Mouse (Mus musculus): ENCODE data around the gene 1700047I17Rik2. TPM values are rescaled to one million over a fixed set of nuclear protein-coding genes. Genes with fewer than 3 reads are reported as not detected.
"Not testable (repeated sequence)": the region's sequence is repeated elsewhere in the genome, so short reads cannot be mapped to it uniquely, and the experiment has no call there.

Gene 1700047I17Rik2
- polyA plus RNA-seq (2012; rRNA removed) (not detected in 2 replicates), polyA plus RNA-seq (2014; fragmentation: Nextera tagmentation; extraction: Ambion mirVana) (not detected in 2 replicates)

- ATAC-seq (ENCODE audit: insufficient read depth): peak; percentile 96
- not testable (repeated sequence) for DNase-seq (ENCODE audit: low read depth in 3 of 3, low spot score in 3 of 3); H3K36me3 ChIP-seq (replicated peaks; ENCODE audit: control insufficient read depth, insufficient read depth, low read depth); H3K27ac ChIP-seq; H3K9ac ChIP-seq (replicated peaks); H3K27me3 ChIP-seq (ENCODE audit: control insufficient read depth, insufficient read depth, low read length); H3K4me2 ChIP-seq (ENCODE audit: low read depth); H3K4me1 ChIP-seq (replicated peaks; ENCODE audit: control insufficient read depth in 2 of 2, insufficient read depth in 2 of 2, low read length in 1 of 2); H3K4me3 ChIP-seq (ENCODE audit: insufficient read depth in 1 of 2, low read depth in 2 of 2, low read length in 2 of 2); H3K9me3 ChIP-seq (ENCODE audit: control insufficient read depth, low read length)
- WGBS (ENCODE audit: insufficient replicate concordance): no CpG with 5 or more reads among the region's 40 CpGs
Measured at GRCm38 (mm10) chr12:55199306-55199705, at the start of gene 1700047I17Rik2. 1700047I17Rik2 (plus strand) TSS chr12:55199592.

DNA sequence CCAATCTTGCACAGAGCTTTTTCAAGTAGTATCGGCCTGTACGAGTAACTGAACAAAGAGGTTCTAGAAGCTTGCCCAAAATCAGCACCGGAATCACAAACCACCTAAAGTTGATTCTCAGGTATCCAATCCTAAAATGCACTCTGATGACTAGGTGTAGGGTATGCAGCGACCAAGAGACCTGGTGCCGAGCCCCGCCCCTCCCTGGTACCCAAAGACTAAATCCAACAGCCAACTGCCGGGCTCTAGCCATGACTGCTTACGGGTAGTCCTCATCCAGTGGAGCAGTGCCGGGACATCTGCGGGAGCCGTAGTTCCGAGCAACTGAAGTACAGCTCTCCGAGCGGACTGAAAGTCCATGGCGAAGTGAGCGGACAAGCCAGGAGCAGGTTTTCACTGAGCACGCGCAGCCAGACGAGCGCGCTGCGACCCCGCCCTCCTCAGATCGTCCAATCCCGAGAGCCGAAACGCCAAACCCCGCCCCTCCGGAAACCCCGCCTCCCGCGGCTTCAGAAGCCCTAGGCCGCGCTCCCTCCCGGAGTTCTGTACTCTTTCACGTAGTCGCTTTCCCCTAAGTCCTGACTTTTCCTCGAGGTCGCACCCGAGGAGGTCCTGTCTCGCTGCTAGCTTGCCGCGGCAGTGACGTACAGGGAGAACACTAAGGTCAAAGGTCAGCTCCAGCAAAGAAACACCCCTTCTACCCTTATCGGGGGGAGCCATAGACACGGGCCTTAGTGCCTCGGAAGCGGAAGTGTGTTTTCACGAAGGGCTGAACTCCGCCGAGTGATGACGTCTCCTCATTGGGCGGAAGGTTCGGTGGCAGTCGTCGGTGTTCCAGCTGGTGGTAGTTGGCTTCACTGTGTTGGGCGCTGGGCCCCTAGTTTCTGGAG lies 44.6 kb upstream of the 1700047I17Rik2 start, which contains the start of gene Srp54b:
TSS of gene Srp54b (plus strand) at position 546 of the 890 bp plus-strand sequence.
- H3K9me3 ChIP-seq (ENCODE audit: control insufficient read depth, low read length); H3K4me2 ChIP-seq (ENCODE audit: low read depth); H3K4me1 ChIP-seq (replicated peaks; ENCODE audit: control insufficient read depth in 2 of 2, insufficient read depth in 2 of 2, low read length in 1 of 2); H3K36me3 ChIP-seq (replicated peaks; ENCODE audit: control insufficient read depth, insufficient read depth, low read depth); H3K27me3 ChIP-seq (ENCODE audit: control insufficient read depth, insufficient read depth, low read length); DNase-seq (ENCODE audit: low read depth in 3 of 3, low spot score in 3 of 3); H3K27ac ChIP-seq: not testable (repeated sequence)
- Histone ChIP-seq H3K9ac (replicated peaks) (peak within 1 kb of the TSS; percentile 57; the same call in 1 of the 2 replicates), H3K4me3 (ENCODE audit: insufficient read depth in 1 of 2, low read depth in 2 of 2, low read length in 2 of 2) (peak within 1 kb of the TSS in 1 of 2 experiments; percentile 52; a peak in 2 of 4 replicates)
- no CpG with 5 or more reads among the region's 57 CpGs for WGBS (ENCODE audit: insufficient replicate concordance)
- ATAC-seq (ENCODE audit: insufficient read depth): peak; percentile 96

DNA sequence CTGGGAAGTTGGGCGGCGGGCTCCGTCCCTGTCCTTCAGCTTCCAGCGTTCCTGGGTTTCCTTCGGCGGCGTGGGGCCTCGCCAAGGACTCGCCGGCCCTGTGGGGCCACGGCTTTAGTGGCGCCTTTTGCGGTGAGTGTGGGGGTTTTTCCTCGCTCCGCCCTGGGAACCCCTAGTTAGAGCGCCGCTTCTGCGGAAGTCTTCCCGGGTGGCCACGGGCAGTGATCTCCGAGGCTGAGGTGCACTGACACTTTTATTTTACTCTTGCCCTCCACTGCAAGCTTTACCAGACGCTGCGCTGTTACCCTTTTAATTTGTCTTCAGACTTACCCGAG lies 44.0 kb upstream of the 1700047I17Rik2 start:
- peak overlapping the region; percentile 57; the same call in 1 of the 2 replicates for H3K9ac ChIP-seq (replicated peaks)
- H3K27me3 ChIP-seq (ENCODE audit: control insufficient read depth, insufficient read depth, low read length); H3K9me3 ChIP-seq (ENCODE audit: control insufficient read depth, low read length); H3K4me1 ChIP-seq (replicated peaks; ENCODE audit: control insufficient read depth in 2 of 2, insufficient read depth in 2 of 2, low read length in 1 of 2); H3K36me3 ChIP-seq (replicated peaks; ENCODE audit: control insufficient read depth, insufficient read depth, low read depth); DNase-seq (ENCODE audit: low read depth in 3 of 3, low spot score in 3 of 3); H3K27ac ChIP-seq; H3K4me2 ChIP-seq (ENCODE audit: low read depth): not testable (repeated sequence)
- WGBS (ENCODE audit: insufficient replicate concordance): 1% methylated on average over 8 of the region's 24 CpGs
- peak; percentile 40 for ATAC-seq (ENCODE audit: insufficient read depth)
- H3K4me3 ChIP-seq (ENCODE audit: insufficient read depth in 1 of 2, low read depth in 2 of 2, low read length in 2 of 2): peak overlapping the region in 1 of 2 experiments; percentile 52; a peak in 2 of 4 replicates

GRCm38 (mm10) chr12:55167034-55167557 lies 32.3 kb upstream of the 1700047I17Rik2 start:
- H3K36me3 ChIP-seq (replicated peaks; ENCODE audit: control insufficient read depth, insufficient read depth, low read depth); H3K9me3 ChIP-seq (ENCODE audit: control insufficient read depth, low read length); H3K27me3 ChIP-seq (ENCODE audit: control insufficient read depth, insufficient read depth, low read length); H3K9ac ChIP-seq (replicated peaks); H3K4me3 ChIP-seq (ENCODE audit: insufficient read depth in 1 of 2, low read depth in 2 of 2, low read length in 2 of 2); H3K27ac ChIP-seq; H3K4me2 ChIP-seq (ENCODE audit: low read depth); ATAC-seq (ENCODE audit: insufficient read depth); H3K4me1 ChIP-seq (replicated peaks; ENCODE audit: control insufficient read depth in 2 of 2, insufficient read depth in 2 of 2, low read length in 1 of 2); DNase-seq (ENCODE audit: low read depth in 3 of 3, low spot score in 3 of 3): not testable (repeated sequence)
- WGBS (ENCODE audit: insufficient replicate concordance): no CpG with 5 or more reads among the region's 7 CpGs

DNA sequence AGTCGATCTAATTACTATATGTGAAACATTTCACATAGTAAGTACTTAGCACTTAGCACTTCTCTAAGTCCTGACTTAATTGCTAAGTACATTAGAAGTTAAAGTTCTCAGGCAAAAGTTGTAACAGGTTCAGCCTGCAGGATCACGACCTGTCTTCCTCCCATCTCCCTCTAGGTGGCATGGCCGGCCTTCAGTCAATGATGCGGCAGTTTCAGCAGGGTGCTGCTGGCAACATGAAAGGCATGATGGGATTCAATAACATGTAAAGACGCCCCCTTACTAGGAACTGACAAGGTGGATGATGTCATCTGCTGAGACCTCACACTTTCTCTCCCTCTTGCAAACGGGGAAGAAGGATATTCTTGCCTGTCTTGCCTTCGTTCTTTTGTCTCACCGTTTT lies 11.7 kb upstream of the 1700047I17Rik2 start:
- H3K9ac ChIP-seq (replicated peaks); H3K4me1 ChIP-seq (replicated peaks; ENCODE audit: control insufficient read depth in 2 of 2, insufficient read depth in 2 of 2, low read length in 1 of 2); H3K27me3 ChIP-seq (ENCODE audit: control insufficient read depth, insufficient read depth, low read length); H3K27ac ChIP-seq; H3K4me2 ChIP-seq (ENCODE audit: low read depth); H3K9me3 ChIP-seq (ENCODE audit: control insufficient read depth, low read length); H3K36me3 ChIP-seq (replicated peaks; ENCODE audit: control insufficient read depth, insufficient read depth, low read depth); H3K4me3 ChIP-seq (ENCODE audit: insufficient read depth in 1 of 2, low read depth in 2 of 2, low read length in 2 of 2); ATAC-seq (ENCODE audit: insufficient read depth); DNase-seq (ENCODE audit: low read depth in 3 of 3, low spot score in 3 of 3): not testable (repeated sequence)
- WGBS (ENCODE audit: insufficient replicate concordance): no CpG with 5 or more reads among the region's 8 CpGs

- WGBS (ENCODE audit: insufficient replicate concordance): no CpG with 5 or more reads among the region's 5 CpGs
- not testable (repeated sequence) for H3K27ac ChIP-seq; H3K4me2 ChIP-seq (ENCODE audit: low read depth); H3K9ac ChIP-seq (replicated peaks); H3K9me3 ChIP-seq (ENCODE audit: control insufficient read depth, low read length); H3K36me3 ChIP-seq (replicated peaks; ENCODE audit: control insufficient read depth, insufficient read depth, low read depth); H3K27me3 ChIP-seq (ENCODE audit: control insufficient read depth, insufficient read depth, low read length); DNase-seq (ENCODE audit: low read depth in 3 of 3, low spot score in 3 of 3); H3K4me1 ChIP-seq (replicated peaks; ENCODE audit: control insufficient read depth in 2 of 2, insufficient read depth in 2 of 2, low read length in 1 of 2); ATAC-seq (ENCODE audit: insufficient read depth); H3K4me3 ChIP-seq (ENCODE audit: insufficient read depth in 1 of 2, low read depth in 2 of 2, low read length in 2 of 2)
Measured at GRCm38 (mm10) chr12:55189127-55189526, 10.3 kb upstream of the 1700047I17Rik2 start.

DNA sequence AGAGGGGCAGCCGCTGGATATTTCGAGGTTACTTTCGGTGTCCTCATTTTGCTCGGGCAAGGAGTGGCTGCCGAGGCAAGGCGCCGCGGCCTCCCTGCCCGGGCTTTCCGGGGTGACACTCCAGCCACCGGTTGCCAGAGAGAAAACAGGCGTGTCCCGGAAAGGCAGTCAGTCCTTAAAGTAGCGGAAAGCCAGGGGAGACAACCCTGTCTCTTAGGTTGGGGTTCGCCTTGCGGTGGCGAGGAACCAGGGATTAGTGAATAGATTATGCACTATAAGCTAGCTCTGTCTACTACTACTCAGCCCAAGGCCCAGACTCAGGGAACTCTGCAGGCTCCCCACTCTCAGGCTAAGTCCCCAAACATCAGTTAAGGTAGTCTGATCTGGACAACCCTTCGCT lies 407 bp downstream of the 1700047I17Rik2 start:
- H3K27me3 ChIP-seq (ENCODE audit: control insufficient read depth, insufficient read depth, low read length); H3K4me3 ChIP-seq (ENCODE audit: insufficient read depth in 1 of 2, low read depth in 2 of 2, low read length in 2 of 2); H3K9ac ChIP-seq (replicated peaks); H3K36me3 ChIP-seq (replicated peaks; ENCODE audit: control insufficient read depth, insufficient read depth, low read depth); H3K9me3 ChIP-seq (ENCODE audit: control insufficient read depth, low read length); H3K4me1 ChIP-seq (replicated peaks; ENCODE audit: control insufficient read depth in 2 of 2, insufficient read depth in 2 of 2, low read length in 1 of 2); H3K4me2 ChIP-seq (ENCODE audit: low read depth); H3K27ac ChIP-seq; DNase-seq (ENCODE audit: low read depth in 3 of 3, low spot score in 3 of 3): not testable (repeated sequence)
- ATAC-seq (ENCODE audit: insufficient read depth): peak; percentile 82
- WGBS (ENCODE audit: insufficient replicate concordance): no CpG with 5 or more reads among the region's 18 CpGs

DNA sequence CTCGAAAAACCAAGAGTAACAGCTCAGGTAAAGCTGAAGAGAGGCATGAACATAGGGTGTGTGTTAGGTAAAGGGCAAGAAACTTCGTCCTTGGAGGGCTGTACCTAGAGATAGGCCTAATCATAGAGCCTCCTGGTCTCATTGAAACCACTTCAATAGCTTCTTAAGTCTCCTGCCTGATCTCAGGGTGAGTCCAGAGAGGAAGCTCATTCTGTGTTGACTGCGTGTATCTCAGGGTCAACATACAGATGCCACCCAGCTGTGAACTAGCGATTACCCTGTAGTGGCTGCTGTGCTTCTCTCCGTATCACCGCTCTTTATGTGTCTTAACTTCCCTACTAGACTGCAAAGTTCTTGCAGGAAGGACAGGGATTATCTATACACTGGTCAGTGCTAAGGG lies 13.6 kb downstream of the 1700047I17Rik2 start:
- not testable (repeated sequence) for H3K9ac ChIP-seq (replicated peaks); H3K4me3 ChIP-seq (ENCODE audit: insufficient read depth in 1 of 2, low read depth in 2 of 2, low read length in 2 of 2); H3K27me3 ChIP-seq (ENCODE audit: control insufficient read depth, insufficient read depth, low read length); H3K4me2 ChIP-seq (ENCODE audit: low read depth); H3K9me3 ChIP-seq (ENCODE audit: control insufficient read depth, low read length); H3K4me1 ChIP-seq (replicated peaks; ENCODE audit: control insufficient read depth in 2 of 2, insufficient read depth in 2 of 2, low read length in 1 of 2); DNase-seq (ENCODE audit: low read depth in 3 of 3, low spot score in 3 of 3); H3K36me3 ChIP-seq (replicated peaks; ENCODE audit: control insufficient read depth, insufficient read depth, low read depth); H3K27ac ChIP-seq
- ATAC-seq (ENCODE audit: insufficient read depth): peak; percentile 26; the same call in 1 of the 2 replicates
- WGBS (ENCODE audit: insufficient replicate concordance): no CpG with 5 or more reads among the region's 6 CpGs
